Mouse (Mus musculus) ES-Bruce4 (cell line): ENCODE results near the gene Ak9.

Source experiments
- CTCF ChIP-seq: IDR thresholded peaks from one replicate; pipeline ENCODE4 v1.8.1; 2011; ENCODE audit warnings: low read depth, low read length
- EP300 ChIP-seq: IDR thresholded peaks from 2 replicates; pipeline ENCODE4 v1.6.1; 2011; ENCODE audit warnings: low read depth, low read length; ENCODE audit not compliant: insufficient read depth

- TF ChIP-seq EP300 = no peak
- no peak for TF ChIP-seq CTCF
These were observed 28.9 kb upstream of the Ak9 start for GRCm38 (mm10) chr10:41274871-41275270.
